Mouse (Mus musculus) heart, postnatal 0 days (tissue): ENCODE measurements around the gene Cd180.

Experiments
- CTCF ChIP-seq: IDR thresholded peaks from 2 replicates; pipeline ENCODE4 v1.5.1; 2016; ENCODE audit warnings: antibody characterized with exemption, control low read depth, low read depth
- EP300 ChIP-seq: IDR thresholded peaks from 2 replicates; pipeline ENCODE4 v1.6.1; 2016; ENCODE audit warnings: antibody characterized with exemption, low read depth

DNA sequence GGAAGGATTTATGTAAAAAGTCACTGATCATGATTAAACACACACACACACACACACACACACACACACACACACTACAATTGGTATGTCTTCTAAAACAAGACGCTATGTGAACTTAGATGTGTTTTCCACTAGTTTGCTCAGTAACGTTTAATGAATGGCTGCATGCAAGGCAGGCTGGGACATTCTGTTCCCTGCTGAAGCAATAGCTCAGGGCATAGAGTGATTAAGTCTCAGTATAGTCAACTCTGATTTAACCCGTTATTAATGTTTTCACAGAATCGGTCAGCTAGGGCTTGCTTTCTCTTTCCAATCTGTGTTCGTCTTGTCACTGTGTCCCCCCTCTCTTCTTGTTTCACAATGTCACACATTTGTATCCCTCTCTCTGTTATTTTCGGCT, 82.1 kb downstream of the Cd180 start:
- TF ChIP-seq CTCF (no peak), EP300 (no peak)
